Mouse (Mus musculus) heart, postnatal 25 days (tissue): Measurements from ENCODE around the gene Lingo4. TPM values are rescaled to one million over a fixed set of nuclear protein-coding genes. Genes with fewer than 3 reads are reported as not detected.

Experiments
- DNase-seq: peaks from one replicate; pipeline ENCODE4 v3.0.0; 2022; ENCODE audit warnings: low spot score
- intact Hi-C: fragments of 180-260 bp; cut with DNase I; formaldehyde crosslinking; loops from one replicate; pipeline ENCODE4 v1.15.1; 2025
- total RNA-seq, 2 experiments: library from RNA; stranded (reverse); gene quantifications; 2 replicates each; pipeline ENCODE4 v1.2.3; 2021

Gene Lingo4
- total RNA-seq, 2 experiments from 2014 or later: 0.06 to 0.08 TPM

DNA sequence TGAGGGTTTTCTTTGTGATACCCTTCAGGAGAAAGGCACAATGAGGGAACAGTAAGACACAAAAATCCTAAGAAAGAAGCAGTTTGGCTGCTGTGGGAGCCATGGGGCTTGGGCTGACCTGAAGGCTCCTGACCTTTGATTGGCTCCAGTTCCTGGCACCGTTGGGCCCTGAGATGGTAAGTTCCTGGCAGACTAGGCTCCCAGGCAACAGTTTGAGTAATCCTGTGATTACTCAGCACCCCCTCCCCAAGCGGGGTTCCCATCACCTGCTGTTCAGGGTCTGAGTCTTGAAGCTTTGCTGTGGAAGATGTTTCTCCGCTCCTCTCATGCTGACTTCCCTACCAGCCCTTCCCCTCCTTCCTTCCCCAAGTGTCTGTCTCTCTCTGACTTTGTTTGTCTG is 14.8 kb upstream of the Lingo4 start:
- no peak for DNase-seq
- intact Hi-C loops: no loop called here

GRCm38 (mm10) chr3:94386671-94387070 is 11.6 kb upstream of the Lingo4 start:
- no peak for DNase-seq

GRCm38 (mm10) chr3:94387391-94387790 is 10.9 kb upstream of the Lingo4 start:
- DNase-seq: no peak
- intact Hi-C loops: no loop called here

More at GRCm38 (mm10) chr3:94386671-94387070, 11.6 kb upstream of the Lingo4 start:
- intact Hi-C loops: no loop called here

GRCm38 (mm10) chr3:94388047-94388446 is 10.3 kb upstream of the Lingo4 start:
- intact Hi-C loops: no loop called here
- no peak for DNase-seq

GRCm38 (mm10) chr3:94389420-94389819 is 8.9 kb upstream of the Lingo4 start:
- intact Hi-C loops: no loop called here
- DNase-seq: no peak

- no peak for DNase-seq
- intact Hi-C loops: no loop called here
Observed at GRCm38 (mm10) chr3:94391001-94391400, 7.3 kb upstream of the Lingo4 start.

DNA sequence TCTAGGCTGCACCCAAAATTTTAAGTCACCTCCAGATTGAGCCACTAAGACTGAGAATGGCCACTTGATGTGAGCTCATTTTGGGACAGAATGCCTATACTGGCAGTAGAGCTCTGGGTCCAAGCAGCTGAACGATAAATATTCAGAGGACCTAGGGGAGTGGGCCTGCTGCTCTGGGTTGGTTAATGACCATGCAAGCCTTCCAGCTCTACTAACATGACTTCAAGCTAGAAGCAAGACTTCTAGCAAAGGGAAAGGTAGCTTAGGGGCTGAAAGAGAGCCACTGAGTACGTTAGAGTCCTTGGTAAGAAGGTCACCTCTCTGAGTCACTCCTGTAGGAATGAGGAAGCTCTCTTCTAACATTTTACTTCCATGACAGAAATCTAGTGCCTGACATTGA is 6.2 kb upstream of the Lingo4 start:
- no peak for DNase-seq
- intact Hi-C loops: no loop called here

- intact Hi-C loops: no loop called here
- no peak for DNase-seq
Observed at GRCm38 (mm10) chr3:94393049-94393448, 5.3 kb upstream of the Lingo4 start.

- intact Hi-C loops: no loop called here
Observed at GRCm38 (mm10) chr3:94396336-94396735, 2.0 kb upstream of the Lingo4 start.

DNA sequence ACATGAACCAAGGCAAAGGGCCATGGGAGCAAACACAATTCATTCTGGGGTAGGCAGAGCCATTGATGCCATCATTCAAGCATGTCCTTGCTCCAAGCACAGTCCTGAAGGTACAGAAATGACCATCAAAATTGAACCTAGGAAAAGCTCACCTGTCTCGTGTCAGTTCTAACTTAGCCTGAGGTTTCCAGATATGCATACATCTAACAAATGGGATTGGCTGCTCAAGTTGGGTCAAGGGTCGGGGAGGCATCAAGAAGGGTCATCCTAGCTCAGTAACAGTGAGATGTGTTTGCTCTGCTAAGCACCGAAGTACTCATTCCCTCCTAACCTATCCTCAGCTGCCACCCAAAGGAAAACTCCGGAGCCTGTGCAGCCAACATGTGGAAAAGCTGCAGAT is 1.5 kb upstream of the Lingo4 start:
- no peak for DNase-seq

More at GRCm38 (mm10) chr3:94396336-94396735, 2.0 kb upstream of the Lingo4 start:
- no peak for DNase-seq

DNA sequence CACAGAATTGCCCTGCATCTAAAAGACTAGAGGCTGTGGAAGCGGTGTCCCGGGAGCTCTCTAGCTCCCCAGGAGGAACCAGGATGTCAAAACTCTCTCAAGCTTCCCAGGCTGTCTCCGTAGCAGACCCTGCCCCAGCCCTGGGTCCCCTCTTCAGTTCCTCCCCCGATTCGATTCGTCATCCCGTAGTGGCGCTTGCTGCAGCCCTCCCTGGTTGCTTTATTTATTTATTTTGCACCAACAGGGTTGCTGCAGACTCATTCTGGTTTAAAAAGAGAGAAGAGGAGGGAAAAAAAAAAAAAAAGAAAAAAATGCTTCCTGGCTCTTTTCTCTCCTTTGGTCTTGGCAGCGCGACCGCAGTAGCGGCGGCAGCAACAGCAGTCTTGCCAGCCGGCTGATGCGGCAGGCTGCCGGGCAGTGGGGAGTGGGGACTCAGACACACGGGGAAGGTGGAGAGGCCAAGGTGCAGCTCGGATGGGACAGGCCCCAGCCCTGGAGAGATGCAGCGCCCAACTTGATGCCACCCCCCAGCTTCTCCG is 695 bp downstream of the Lingo4 start:
- no peak for DNase-seq
- intact Hi-C loops: no loop called here

More for the DNA sequence above, 1.5 kb upstream of the Lingo4 start:
- intact Hi-C loops: no loop called here

DNA sequence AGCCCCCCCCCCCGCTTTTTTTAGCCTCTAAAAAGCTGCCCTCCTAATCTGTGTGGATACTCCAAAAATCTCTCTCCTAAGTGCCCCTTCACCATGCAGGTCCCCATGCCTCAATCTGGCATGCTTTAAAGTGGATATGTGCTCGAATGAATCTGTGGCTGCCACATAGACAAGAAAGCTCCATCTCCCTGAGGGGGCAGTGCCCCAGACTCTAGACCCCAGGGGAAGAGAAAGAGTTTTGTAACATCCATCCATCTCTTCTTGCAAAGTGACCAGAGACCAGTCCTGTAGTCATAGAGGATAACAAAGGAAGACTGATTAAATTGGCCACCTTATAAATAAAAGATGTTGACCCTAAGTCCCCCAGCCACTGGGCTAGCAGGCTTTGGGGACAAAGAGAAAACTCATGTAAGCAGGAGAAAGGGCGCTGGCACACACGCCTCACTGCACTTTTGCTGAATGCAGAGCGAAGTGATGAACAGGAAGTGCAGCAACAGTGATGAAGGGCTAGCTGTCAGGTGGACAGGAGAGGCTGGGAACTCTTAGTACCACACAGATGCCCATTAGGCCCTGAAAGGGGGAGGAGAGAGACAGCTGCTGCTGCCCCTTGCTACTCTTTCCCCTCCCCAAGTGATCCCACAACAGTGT is 1.5 kb downstream of the Lingo4 start:
- DNase-seq: no peak
- intact Hi-C loops: no loop called here

DNA sequence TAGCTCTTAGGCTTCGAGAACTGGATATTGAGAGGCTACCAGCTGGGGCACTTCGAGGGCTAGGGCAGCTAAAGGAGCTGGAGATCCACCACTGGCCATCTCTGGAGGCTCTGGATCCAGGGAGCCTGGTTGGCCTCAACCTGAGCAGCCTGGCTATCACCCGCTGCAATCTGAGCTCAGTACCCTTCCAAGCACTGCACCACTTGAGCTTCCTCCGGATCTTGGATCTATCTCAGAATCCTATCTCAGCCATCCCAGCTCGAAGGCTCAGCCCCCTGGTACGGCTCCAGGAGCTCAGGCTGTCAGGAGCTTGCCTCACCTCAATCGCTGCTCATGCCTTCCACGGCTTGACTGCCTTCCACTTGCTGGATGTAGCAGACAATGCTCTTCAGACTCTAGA is 4.1 kb downstream of the Lingo4 start:
- intact Hi-C loops: no loop called here
- no peak for DNase-seq

DNA sequence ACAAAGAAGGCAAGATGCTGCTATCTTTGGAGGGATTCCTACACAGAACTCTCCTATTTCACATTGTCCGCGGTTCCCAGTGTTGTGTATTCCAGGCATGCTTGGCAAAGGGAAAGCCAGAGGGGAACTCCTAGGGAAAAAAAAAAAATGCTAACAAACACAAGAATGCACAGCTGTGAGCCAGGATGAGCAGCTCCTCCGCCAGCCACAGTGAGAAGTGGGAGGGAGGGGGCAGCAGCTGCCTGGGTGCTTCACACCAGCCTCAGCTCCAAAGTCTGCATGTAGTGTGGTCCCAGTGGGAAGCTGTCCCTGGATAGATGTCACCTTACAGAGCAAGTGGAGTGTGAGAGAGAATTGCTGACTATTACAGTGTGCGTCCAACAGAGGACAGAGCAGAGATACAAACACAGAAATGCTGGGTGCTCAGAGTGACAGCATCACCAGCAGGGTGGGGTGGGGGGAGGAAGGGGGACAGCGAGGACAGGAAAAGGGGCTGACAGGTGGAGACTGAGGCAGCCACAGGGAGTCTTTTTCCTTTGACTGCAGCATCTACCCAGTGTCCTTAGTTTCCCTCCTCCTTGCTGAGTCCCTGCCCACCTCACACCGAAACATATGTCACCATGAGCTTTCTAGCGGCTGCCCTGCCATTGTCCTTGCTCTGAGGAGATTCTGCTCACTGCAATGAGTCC is 6.2 kb downstream of the Lingo4 start:
- DNase-seq: no peak
- intact Hi-C loops: no loop called here

GRCm38 (mm10) chr3:94405561-94405960 is 7.2 kb downstream of the Lingo4 start:
- DNase-seq: no peak
- intact Hi-C loops: no loop called here

DNA sequence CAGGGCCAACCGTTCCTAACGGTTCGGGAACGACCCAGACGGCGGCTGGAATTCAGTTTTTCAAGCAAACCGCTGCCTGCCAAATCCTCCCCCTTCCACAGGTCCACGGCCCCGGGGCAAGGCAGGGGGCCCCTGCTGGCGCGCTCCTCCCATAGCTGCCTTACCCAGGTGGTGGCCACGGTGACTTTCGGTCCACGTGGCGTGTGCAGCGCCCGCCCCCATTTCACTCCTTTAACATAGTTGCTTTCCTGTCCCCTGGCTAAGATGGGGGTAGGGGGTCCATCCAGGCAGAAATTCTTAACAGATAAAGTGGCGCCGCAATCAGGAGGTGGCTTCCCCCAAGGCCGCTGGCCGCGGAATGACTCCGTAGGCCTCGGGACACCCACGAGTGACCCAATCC is 14.2 kb downstream of the Lingo4 start:
- intact Hi-C loops: no loop called here
- no peak for DNase-seq

- peak; percentile 90 for DNase-seq
- intact Hi-C loops: no loop called here
Observed at GRCm38 (mm10) chr3:94413031-94413679, 14.8 kb downstream of the Lingo4 start, which contains the start of gene Tdrkh. Tdrkh (plus strand) TSS chr3:94413273.

GRCm38 (mm10) chr3:94430980-94431379 is 32.7 kb downstream of the Lingo4 start:
- intact Hi-C loops: no loop called here
- no peak for DNase-seq

GRCm38 (mm10) chr3:94434305-94434704 is 36.0 kb downstream of the Lingo4 start:
- intact Hi-C loops: no loop called here
- DNase-seq: no peak

DNA sequence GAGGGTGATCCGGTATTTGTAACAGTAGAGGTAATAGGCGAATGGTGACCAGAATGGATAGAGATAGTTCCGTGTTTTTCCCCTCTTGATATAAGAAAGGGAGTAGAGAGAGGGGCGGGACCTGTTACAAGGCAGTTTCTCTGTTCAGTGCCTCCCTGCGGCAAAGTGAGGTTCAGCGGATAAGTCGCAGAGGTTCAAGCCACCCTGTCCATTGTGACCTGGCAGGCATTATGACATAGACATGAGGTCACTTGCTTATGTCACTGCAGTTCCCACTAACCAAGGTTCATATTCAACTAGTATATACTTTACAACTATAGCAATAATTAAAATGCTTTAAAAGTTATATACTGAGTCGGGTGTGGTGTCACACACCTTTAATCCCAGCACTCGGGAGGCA is 38.1 kb downstream of the Lingo4 start:
- intact Hi-C loops: no loop called here
- no peak for DNase-seq

DNA sequence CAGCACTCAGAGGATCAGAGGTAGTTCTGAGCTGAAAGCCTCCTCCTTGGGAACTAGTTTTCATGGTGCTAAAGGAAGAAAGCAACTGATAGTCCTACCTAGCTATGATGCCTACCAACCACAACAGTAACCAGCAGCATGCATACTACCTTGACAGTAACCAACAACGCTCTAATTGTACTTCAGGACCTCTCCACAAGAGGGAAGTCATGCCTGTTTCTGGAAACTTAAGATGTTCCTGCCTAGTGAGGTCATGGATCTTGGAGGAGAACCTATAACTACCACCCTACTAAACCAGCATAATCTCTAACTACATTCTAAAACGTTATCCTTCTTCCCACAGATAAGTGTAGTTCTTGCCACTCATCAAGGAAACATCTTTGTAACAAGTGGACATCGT is 42.9 kb downstream of the Lingo4 start:
- intact Hi-C loops: no loop called here
- DNase-seq: no peak
